Mouse (Mus musculus): ENCODE results near the gene Lmo4.

Lmo4 gene

DNA sequence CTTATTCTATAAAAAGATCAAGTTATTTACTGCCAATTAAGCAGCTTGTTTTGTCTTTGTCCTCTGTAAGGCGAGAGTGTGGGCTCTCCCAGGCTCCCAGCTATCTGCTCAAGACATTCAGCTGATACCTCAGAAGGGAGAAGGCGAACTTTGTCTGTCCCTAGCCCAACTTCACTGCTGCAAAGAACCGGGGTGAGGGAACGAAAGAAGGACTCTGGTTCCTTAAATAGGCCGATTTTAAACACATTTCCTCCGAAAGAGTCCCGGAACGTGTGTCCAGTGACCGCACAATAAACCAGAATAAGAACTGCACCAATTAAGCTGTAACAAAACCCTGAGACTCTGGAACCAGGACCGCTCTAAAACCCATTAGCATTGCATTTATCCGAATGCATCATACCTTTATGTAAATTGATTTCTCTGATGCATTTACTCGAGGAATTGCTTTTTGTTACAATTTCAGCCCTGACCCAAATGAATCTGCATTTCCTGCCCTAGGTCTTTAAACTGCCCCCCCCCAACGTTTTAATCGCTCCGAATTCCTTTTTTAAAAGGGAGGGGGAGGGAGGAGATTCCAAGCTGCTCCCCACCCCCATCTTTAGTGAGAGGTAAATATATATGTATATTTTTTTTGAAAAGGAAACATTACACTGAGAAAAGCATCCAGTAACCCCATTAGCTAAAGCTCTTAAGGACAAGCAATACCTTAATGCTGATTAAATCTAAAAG lies 1.6 kb downstream of the Lmo4 start:
- peak; percentile 44 for DNase-seq (ENCODE audit: low spot score)

DNA sequence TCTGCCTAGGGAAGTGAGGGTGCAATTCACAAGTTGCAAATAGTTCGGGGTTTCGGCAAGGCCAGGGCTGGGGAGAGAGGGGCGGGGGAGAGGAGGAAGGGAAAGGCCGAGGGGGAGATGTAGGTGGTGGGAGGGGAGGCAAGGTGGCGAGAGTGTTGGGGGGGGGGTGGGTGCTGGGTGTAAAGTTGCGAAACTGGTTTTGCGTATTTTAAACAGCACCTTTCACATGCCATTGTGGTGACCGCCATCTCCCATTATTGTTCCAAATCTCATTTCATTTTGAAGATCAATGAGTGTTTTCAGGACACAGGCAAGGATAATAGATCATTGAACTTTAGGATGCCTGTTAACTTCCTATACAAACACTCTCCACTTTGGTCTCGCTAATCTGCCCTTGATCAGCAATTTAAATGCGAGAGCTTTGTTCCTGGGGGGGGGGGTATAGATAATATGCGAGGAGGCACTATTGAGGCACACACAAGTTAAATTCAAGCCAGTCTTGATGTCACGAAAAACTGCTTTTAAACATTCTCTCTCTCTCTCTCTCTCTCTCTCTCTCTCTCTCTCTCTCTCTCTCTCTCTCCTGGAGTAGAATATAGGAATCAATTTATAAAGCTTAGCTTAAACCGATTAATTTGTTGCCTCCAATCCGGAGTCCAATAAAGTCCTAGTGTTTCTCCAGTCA lies 2.3 kb downstream of the Lmo4 start:
- no peak for DNase-seq (ENCODE audit: low spot score)

DNA sequence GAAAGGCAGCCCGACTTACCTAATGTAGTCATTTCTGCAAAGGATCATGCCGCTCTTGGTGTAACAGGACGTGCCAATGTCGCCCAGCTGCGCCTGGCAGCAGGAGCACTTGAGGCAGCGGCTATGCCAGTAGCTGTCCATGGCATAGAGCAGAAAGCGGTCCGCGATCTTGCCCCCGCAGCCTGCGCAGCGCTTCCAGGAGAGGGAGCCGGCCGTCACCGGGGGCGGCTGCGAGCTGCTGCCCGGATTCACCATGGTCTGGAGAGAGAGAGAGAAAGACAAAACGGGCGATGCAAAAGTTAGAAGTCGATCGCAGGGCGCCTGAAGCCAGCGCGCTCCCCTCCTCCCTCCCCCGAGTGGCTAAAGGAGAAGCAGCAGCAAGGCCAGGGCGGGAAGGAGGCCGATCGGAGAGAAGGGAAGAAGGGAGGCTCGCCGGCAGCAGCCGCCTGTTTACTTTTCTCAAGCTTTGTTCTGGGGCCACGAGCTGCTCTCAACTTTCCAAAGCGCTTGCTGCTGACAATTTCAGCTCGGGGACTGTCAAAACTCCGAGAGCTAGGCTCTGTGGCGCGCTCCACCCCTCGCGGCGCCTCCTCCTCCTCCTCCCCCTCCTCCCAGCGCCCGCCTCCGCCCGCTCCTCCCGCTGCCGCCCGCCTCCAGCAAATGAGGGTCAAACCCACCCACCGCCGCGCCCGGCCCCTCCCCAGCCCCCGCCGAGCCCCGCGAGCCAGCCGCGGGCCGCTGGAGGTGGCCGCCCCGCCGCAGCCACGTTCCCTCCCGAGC lies 3.0 kb downstream of the Lmo4 start:
- DNase-seq (ENCODE audit: low spot score): peak; percentile 96

DNA sequence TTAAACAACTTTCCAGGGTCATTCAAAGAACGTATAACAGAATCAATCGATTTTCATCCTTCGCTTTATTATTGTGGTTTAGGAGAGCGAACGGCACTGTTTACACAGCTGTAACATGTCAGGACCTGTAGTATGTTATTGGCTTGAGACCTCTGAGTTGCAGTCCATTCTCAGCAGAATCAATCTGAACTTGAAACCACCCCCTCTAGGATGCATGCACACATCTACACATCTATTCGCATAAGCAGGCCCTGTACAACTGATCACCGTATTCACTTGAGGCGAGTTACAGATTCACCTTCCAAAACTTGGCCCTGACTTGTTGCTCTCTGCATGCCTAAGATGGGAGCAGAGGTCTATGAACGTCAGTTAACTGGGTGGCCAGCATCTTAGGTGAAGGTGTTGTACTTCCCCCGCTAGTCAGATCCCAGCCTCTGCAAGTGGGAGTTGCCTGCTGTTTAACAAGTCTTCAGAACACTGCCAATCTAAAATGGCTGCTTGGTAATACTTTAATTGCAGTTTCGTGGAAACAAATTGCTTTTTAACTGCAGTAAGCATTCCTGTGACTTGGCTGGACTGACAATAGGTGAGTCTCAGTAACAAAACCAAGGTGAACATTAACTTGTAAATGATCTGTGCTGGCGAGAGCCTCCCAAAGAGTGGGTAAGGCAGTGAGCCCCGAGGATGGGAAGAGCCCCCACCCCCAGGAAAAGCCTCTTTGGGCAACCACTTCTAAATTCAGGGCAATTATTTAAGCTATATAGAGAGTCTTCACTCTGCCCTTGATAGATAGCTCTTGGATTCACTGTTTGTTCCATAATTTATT lies 19.5 kb downstream of the Lmo4 start:
- peak; percentile 29 for DNase-seq (ENCODE audit: low spot score)

DNA sequence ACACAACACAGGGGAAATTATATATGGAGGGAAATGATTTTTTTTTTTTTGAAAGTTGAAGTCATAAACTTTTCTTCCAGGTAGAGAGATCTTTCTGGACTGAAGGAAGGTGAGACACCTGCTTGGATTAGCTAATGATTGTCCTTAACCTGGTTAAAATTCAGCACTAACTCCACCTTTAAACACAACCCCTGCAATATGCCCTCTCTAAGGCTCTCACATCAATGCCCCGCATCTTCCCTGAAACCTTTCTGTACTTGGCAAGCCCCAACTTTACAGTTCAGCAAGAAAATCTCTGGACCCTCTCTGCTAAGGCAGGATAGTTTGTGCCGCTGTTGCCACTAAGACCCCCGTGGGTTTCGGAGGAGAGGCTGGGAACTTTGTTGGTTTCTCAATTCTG lies 20.1 kb downstream of the Lmo4 start:
- DNase-seq (ENCODE audit: low spot score): no peak

DNA sequence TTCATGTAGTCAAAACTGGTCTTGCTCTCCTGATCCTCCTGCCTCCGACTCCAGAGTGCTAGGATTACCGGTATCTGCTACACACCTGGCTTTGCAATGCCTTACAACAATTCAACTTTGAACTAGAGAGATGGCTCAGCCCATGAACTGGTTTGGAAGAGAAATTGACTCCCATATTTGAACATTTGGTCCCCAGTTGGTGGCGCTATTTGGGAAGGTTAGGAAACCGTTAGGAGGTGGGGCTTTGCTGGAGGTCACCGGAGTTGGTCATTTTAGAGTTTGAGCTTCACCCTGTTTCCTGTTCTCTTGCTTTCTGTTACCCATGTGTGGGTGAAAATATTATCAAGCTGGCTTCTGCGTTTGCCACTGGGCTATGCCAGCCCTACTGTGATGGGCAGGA lies 22.8 kb downstream of the Lmo4 start:
- DNase-seq (ENCODE audit: low spot score): no peak

DNA sequence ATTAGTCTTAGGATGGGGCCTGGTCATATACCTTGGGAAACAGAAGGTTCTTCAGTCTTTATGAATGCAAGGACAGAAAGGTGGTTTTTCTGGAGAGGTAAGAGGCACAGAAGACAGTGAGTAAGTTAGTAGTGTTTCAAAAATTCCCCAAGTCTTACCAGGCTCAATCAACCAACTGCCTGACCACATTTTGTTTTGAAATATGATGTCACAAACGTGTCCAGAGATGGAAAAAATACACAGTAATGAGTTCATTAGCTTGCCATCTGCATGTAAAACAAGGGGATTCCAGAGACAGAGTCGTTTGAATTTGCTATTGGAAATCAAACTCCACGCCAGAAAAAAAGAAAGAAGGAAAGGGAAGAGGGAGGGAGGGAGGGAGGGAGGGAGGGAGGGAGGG lies 26.1 kb downstream of the Lmo4 start:
- no peak for DNase-seq (ENCODE audit: low spot score)

DNA sequence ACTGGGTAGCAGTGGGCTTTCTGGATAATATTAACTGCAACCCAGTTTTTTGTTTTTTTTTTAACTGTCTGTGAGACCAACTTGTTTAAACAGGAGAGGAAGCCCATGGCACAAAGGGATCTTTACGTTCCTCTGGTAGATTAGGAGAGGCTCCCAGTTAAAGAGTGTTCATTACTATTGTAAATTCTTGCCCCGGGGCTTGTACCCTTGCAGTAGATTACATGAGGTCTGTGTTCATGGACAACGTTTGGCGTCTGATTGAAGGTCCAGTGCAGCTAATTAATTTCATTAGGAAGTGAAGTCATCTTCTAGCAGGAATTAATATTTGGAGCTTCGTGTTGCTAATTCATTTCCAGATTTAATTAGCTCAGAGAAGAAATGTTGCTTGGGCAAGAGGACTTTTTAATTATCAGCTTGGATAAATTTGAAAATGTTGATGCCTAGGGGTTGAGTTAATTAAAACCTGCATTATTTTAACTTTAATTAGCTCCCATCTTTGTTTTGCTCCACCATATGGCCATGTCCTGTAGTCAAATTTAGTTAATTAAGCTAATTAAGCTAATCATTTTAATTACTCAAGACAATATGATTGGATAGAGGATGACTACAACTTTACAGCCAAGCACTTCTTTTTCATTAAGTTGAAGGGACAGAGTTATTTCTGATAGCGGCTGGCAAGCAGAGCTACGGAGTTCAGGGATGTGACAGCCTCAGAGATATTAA lies 31.0 kb downstream of the Lmo4 start:
- DNase-seq (ENCODE audit: low spot score): no peak

DNA sequence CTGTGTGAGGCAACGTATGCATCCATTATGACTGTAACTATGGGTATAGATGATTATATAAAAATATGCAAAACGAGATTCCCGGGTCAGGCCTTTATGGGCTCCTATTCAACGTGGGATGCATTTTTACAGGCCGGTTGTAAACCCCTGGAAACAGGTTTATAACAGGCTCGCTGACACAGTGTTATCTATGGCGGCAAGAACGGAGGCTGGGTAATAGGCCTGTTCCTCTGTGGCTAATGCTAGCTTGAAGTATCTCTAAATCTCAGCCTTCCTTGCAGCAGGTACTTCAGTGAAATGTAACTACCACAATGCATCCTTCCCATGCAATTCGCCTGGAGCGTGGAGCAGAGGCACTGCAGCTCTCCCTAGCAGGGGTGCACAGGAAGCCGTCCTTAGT lies 31.9 kb downstream of the Lmo4 start:
- no peak for DNase-seq (ENCODE audit: low spot score)

DNA sequence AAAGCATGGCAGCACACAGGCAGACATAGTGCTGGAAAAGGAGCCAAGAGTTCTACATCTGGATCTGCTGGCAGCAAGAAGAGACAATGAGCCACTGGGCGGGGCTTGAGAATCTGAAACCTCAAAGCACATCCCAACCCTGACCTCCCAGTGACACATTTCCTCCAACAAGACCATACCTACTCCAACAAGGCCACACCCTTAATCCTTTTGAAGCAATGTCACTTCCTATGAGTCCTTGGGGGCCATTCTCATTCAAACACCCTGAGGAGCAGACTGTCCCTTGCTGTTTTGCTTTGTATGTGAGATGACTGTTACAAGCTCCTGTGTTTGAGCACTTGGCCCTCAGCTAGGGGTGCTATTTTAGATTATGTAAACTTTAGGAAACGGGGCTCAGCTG lies 33.3 kb downstream of the Lmo4 start:
- DNase-seq (ENCODE audit: low spot score): no peak

DNA sequence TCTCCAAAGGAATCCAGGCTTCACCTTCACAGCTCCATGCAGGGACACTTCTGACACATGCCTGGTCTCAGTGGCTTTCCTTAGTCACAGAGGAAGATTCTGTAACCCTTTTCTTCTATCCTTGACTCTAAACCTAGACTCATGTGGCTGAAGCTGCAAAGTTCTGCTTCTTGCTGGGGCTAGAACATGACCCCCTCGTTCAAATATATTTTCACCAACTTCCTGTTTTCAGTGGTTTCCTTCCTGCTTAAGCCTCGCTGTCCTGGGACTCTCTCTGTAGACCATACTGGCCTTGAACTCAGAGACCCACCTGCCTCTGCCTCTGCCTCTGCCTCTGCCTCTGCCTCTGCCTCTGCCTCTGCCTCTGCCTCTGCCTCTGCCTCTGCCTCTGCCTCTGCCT lies 34.5 kb downstream of the Lmo4 start:
- DNase-seq (ENCODE audit: low spot score): no peak

DNA sequence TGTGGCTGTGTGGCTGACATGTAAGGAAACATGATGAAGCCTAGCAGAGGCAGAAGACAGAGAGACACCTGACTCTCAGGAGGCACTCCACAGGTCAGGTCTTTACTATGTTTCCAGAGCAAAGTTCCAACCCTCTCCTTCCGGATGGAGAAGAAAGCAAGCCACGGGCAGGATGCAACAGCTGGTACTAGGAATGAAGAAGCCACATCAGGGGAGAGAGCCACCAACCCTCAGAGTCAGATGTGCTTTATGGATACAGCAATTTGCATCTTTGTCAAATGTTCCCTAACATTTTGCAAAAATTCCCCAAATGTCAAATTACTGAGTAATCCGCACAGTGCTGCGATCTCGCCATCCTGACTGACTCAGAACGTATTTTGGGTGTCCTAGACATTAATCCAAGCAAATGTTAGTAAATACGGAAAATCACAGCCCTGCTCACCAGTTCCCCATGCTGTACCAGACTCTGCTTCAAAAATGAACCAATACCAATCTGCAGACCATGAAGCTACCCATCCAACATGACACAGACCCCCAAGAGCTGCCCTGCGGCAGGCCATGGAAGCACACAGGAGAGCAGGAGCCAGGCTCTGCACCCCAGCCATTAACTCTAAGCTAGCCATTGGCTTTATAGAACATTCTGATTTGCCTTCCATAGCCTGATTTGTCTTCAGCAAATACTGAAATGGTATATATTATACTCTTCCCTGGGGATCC lies 38.4 kb downstream of the Lmo4 start:
- no peak for DNase-seq (ENCODE audit: low spot score)

DNA sequence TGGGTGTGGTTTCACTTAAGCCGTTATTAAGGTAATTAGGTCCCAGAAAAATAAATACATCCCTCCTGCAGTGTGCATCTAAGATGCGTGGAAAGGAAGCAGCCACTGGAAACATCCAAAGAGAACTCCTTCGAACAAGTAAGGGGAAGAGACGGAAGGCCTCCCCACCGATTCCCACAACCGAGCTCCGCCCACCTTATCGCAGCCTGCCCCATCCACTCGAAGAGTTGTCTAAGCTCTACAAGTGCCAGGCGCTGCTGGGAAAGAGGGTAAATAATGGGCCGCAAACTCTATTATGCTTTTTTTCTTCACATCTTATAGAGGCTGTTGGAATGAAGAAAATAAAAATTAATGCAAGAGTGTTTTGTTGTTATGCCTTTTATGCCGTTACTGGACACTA lies 39.6 kb downstream of the Lmo4 start:
- DNase-seq (ENCODE audit: low spot score): no peak

DNA sequence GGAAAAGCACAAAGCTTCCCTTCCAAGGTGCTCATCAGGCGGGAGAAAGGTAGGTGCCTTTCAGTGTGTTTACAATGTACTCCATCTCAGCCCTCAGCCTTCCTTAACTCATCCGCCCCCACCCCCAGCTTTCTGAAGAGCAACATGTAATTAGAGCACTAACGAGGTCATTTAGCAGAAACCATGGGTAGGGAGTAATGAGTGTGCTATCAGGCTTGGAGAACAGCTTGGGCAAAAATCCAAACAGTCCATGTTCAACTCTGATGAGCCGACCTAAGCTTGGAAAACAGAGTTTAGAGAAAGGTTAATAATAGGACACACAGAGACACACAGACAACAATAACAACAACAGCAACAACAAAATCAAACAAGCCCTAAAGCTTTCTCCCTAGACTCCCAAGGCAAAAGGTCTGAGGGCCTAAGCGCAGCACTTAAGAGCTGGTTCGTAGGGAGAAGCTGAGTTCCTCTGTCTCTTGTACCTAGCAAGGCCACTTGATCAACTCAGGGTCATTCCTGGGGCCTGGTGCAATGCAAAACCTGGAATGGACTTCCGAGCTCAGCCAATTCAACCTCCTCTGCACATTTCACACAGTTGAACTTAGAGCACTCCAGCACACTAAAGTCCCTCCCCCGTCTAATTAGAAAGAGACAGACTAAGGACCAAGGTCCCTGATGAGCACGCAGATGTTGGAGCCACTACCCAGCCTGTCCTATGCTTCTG lies 40.2 kb downstream of the Lmo4 start:
- peak; percentile 62 for DNase-seq (ENCODE audit: low spot score)

DNA sequence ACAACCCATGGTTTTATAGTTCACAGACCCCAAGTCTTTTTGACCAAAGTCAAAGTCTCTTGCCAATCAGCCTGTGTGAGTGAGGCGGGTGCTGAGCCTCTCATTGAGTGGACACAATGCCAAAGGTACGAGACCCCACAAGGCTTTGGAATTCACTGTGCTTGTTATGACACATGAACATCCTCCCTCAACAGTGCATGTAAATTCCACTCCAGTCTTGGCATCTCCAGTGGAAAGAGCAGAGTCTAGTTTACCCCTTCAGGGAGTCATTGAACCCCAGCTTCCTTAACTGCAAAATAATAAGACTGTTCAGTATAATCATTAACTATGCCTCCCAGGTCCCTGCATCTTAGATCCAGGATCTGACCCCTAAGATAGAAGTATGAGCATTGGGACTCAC lies 41.3 kb downstream of the Lmo4 start:
- no peak for DNase-seq (ENCODE audit: low spot score)

DNA sequence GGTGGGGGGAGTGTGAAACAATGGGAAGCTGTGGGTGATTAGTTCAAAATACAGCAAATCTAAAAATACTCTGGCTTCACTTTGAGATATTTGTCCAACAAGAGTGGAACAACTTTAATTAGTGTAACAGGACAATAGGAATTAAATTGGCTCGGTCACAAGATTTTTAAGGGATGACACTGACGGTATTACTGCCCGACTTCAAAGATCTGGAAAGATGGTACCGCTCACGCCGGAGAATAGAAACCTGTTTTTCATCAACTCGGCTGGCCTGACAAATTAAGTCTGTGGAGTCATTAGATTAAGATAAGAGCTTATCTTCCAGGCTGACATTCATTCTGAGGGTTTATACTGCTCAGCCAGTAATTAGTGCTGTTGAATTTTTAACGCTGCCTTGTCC lies 42.9 kb downstream of the Lmo4 start:
- DNase-seq (ENCODE audit: low spot score): no peak

DNA sequence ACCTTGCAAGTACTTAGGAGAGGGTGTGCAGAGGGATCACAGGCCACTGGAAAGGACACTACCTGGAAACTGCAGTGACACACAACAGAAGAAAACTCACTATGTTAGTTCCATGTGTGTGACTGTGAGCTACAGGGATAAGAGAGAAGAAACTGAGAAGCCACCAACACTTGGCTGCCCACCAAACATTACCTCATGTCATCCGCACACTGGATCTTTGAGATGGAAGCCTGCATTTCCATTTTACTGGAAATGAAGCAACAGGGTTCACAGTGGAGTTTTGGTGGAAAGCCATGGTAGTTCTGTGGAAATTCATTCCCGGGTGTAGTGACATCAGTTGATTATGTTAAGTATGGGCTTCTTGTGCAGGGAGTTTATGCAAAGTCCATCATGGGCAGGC lies 43.8 kb downstream of the Lmo4 start:
- no peak for DNase-seq (ENCODE audit: low spot score)

DNA sequence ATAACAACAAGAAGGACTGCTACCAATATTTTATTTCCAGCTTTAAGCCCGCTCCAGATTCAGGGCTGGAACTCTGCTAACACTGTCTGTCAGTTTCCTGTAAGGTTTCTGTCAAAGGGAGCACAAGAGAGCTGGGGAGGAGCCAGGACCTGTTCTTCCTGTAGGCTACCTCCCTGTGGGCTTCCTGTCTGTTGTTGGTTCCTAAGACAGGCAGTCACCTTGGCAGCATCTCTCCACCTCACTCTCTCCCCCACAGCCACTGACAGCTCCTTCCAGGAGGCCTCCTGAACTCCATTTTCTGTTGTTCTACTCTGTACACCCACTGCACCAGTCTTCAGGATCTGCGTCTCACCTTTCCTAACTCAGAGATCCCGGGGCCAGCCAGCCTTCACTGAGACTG lies 49.3 kb downstream of the Lmo4 start:
- DNase-seq (ENCODE audit: low spot score): no peak

DNA sequence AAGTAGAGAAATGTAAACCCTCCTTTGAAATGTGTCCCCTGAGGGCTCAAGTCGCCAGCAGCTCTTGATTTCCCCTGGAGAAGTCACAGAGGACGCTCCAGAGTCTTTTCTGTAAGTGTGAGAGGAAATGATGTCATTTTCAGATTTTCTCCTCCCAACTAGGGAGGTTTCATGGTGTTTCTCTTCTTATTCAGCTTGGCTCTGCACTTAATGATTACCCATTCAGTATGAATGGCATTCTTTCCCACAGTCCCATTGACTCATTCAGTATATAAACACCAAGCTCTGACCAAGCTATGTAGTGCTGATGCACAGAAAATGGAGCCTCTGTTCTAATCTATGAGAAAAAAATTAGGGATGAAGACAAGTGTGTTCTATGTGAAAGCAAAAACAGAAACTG lies 51.6 kb downstream of the Lmo4 start:
- no peak for DNase-seq (ENCODE audit: low spot score)

DNA sequence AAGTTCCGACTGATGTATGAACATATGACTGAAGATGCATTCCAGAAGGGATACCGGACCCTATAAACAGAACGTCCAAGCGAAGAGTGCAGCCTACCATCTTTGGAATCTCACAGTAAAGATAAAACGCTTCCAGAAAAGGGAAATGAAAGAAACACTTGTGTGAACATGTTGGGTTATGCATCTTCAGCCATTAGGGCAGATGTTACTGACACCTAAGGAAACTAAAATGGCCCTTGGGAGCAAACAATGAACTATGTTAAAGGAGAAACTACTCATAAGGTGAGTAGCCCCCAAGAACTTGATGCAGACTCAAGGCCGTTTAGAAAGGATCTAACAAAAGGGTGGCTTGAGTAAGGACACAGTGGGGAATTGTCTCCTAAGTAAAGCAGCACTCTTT lies 54.0 kb downstream of the Lmo4 start:
- no peak for DNase-seq (ENCODE audit: low spot score)

Data from yolk sac, embryonic 10.5 days (tissue).